Mouse (Mus musculus) embryonic facial prominence, embryonic 11.5 days (tissue): Measurements from ENCODE around the gene Nipsnap3b. TPM values are rescaled to one million over a fixed set of nuclear protein-coding genes. Genes with fewer than 3 reads are reported as not detected.

Experiments
- ATAC-seq: fragments of 200-750 bp; cut with Nextera tagmentation; replicated peaks from 2 replicates; pipeline ENCODE4 v1.8.0; 2017; ENCODE audit warnings: low read depth; ENCODE audit not compliant: insufficient number of reproducible peaks, low FRiP score, low TSS enrichment
- DNase-seq: peaks from one replicate; pipeline ENCODE4 v3.0.0-alpha.2; 2015; ENCODE audit warnings: low spot score
- H3K27ac ChIP-seq: fragments of 300-500 bp; sonication (generic); replicated peaks from 2 replicates; pipeline ENCODE4 v1.5.1; 2014; ENCODE audit warnings: mild to moderate bottlenecking, low read depth, low read length, control low read depth
- H3K27me3 ChIP-seq: fragments of 300-500 bp; sonication (generic); 2 replicates; pipeline ENCODE4 v1.6.1; 2014; ENCODE audit warnings: mild to moderate bottlenecking, low read length, moderate library complexity, mixed read lengths; ENCODE audit not compliant: control insufficient read depth, insufficient read depth
- H3K36me3 ChIP-seq: fragments of 300-500 bp; sonication (generic); replicated peaks from 2 replicates; pipeline ENCODE4 v1.6.1; 2014; ENCODE audit warnings: low read depth, mild to moderate bottlenecking, low read length, moderate library complexity, mixed read lengths; ENCODE audit not compliant: control insufficient read depth, insufficient read depth
- H3K4me1 ChIP-seq: fragments of 300-500 bp; sonication (generic); 2 replicates; pipeline ENCODE4 v1.6.1; 2014; ENCODE audit warnings: low read length, mixed read lengths; ENCODE audit not compliant: control insufficient read depth, insufficient read depth
- H3K4me2 ChIP-seq: fragments of 300-500 bp; sonication (generic); 2 replicates; pipeline ENCODE4 v1.6.1; 2014; ENCODE audit warnings: low read depth, mild to moderate bottlenecking, control low read depth, low read length, moderate library complexity
- H3K4me3 ChIP-seq: fragments of 300-500 bp; sonication (generic); 2 replicates; pipeline ENCODE4 v1.5.1; 2014; ENCODE audit warnings: low read depth, low read length, control low read depth
- H3K9ac ChIP-seq: fragments of 300-500 bp; sonication (generic); replicated peaks from 2 replicates; pipeline ENCODE4 v1.6.1; 2014; ENCODE audit warnings: mild to moderate bottlenecking, control low read depth, low read length
- H3K9me3 ChIP-seq: fragments of 300-500 bp; sonication (generic); replicated peaks from 2 replicates; pipeline ENCODE4 v1.6.1; 2016; ENCODE audit warnings: mild to moderate bottlenecking, low read length, inconsistent platforms, mixed read lengths; ENCODE audit not compliant: control insufficient read depth
- WGBS: fragments of 180-500 bp; shearing (Covaris S2); extraction: QIAGEN DNeasy Blood & Tissue Kit; methylation state at CpG from one replicate; pipeline ENCODE4 v1.1.7; 2014; 5-methylcytosine and 5-hydroxymethylcytosine counted together
- polyA plus RNA-seq: library from polyadenylated mRNA; unstranded; fragments of >200 nt; fragmentation: Nextera tagmentation; extraction: Ambion mirVana; gene quantifications from 2 replicates; pipeline ENCODE4 v1.2.1, GENCODE M21; 2014

Nipsnap3b gene
- polyA plus RNA-seq: 85.4 and 92.8 TPM in 2 replicates

DNA sequence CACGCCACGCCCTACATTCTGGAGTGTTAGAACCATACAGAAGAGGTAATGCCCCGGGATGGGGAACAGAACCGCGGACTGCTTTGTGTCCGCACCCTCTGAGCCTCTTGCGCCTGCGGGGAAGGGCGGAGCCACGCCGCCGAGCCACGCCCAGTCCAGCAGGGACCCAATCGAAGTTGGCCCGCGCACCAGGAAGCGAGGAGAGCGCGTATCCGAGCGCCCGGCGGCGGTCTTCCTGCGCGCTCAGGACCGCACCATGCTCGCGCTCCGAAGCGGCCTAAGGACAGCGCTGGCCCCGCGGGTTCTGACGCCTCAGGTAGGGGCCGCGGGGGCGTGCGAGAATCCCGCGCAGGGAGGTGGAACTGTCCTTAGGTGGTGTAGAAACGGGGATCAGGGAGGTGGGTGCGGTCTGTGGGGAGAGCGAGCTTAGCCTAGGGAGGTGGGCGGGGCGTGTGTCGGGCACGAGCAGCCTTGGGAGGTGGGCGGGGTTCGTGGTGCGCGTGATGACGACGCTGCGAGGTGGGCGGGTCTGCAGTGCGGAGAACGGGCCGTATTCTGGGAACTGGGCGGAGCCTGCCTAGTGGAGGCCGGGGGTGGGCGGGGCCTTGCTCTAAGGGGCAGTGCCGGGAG lies at the start of gene Nipsnap3b:
Gene Nipsnap3b, plus strand, starts transcription at position 149 of the 630 bp plus-strand sequence.
- H3K27me3 ChIP-seq: no peaks in the 10 kb centered on the region
- peak within 1 kb of the TSS; percentile 76 for H3K9ac ChIP-seq
- H3K36me3 ChIP-seq: peaks cover 5% of the 10 kb centered on the region
- peak within 1 kb of the TSS; percentile 41 for H3K4me2 ChIP-seq
- H3K4me3 ChIP-seq: peak within 1 kb of the TSS; percentile 71
- DNase-seq (peak; percentile 97), ATAC-seq (peak; percentile 93)
- no peaks in the 10 kb centered on the region for H3K9me3 ChIP-seq
- WGBS: under 1% methylated on average over 63 of the region's 63 CpGs
- peak within 1 kb of the TSS; percentile 62; the same call in 1 of the 2 replicates for H3K27ac ChIP-seq
- H3K4me1 ChIP-seq: no peaks in the 10 kb centered on the region

DNA sequence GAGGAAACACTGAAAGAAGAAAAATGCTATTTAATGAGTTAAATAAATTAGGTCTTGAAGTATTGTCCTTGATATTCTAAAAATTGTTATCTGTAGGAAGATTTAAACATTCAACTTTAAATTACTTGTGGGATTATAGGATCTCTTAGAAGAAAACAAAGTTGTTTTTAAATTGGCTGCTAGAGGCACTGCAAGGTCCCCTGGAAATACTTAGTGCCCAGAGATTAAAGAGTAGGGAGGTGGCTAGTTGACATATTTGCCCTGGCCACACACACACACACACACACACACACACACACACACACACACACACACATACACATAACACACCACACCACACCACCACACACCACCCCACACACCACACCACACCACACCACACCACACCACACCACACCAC lies 47.4 kb upstream of the Nipsnap3b start, which contains the start of gene Olfr270:
Gene Olfr270, plus strand, starts transcription at position 301 of the 400 bp plus-strand sequence.
- H3K9ac ChIP-seq: no peak within 1 kb of the TSS
- no peak within 1 kb of the TSS for H3K4me2 ChIP-seq
- ATAC-seq (no peak), DNase-seq (no peak)
- H3K9me3 ChIP-seq: no peaks in the 10 kb centered on the region
- no peaks in the 10 kb centered on the region for H3K36me3 ChIP-seq
- no peak within 1 kb of the TSS for H3K4me3 ChIP-seq
- H3K27me3 ChIP-seq: no peaks in the 10 kb centered on the region
- no peak within 1 kb of the TSS for H3K27ac ChIP-seq
- H3K4me1 ChIP-seq: no peaks in the 10 kb centered on the region

DNA sequence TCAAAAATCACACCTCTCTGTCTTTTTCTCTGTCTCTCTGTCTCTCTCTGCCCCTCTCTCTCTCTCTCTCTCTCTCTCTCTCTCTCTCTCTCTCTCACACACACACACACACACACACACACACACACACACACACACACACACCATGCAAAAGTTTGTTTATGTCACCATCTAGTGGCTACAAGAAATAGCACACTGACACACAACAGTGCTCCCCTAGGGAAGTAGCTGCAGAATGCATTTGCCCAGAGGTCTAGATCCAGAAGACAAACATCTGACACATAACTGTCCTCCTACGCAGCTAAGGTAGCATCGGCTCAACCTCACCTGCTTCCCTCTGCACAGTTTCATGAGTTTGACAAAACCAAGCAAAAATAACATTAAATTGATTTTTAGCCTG lies 26.5 kb upstream of the Nipsnap3b start:
- no peak overlapping the region for H3K4me2 ChIP-seq
- no peaks in the 10 kb centered on the region for H3K27me3 ChIP-seq
- H3K27ac ChIP-seq: no peak overlapping the region
- no peak overlapping the region for H3K9ac ChIP-seq
- DNase-seq: peak; percentile 36
- ATAC-seq: no peak
- no peak overlapping the region for H3K4me3 ChIP-seq
- H3K9me3 ChIP-seq: no peaks in the 10 kb centered on the region
- WGBS: 73% methylated on average over 2 of the region's 2 CpGs
- no peaks in the 10 kb centered on the region for H3K36me3 ChIP-seq
- H3K4me1 ChIP-seq: no peaks in the 10 kb centered on the region

DNA sequence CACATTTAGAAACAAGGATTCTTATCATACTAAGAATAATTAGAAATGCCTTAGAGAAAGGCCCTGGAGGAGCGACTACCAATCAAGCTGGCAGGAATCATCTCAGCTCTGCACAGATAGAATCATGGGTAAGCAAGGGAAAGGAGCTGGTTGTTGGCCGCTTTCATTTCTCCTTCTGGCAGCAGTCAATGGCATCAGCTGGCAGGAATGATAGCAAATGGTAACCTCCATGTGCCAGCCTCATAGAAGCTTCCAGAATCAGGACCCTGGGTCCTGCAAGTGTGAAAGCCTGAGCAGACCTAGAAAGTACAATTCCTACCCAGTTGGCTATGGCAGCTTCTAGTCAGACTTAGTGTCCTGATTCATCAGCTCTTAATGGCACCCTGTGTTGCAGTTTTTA lies 25.4 kb upstream of the Nipsnap3b start:
- no peak overlapping the region for H3K27ac ChIP-seq
- no peaks in the 10 kb centered on the region for H3K36me3 ChIP-seq
- DNase-seq (no peak), ATAC-seq (no peak)
- no peak overlapping the region for H3K4me3 ChIP-seq
- no peaks in the 10 kb centered on the region for H3K9me3 ChIP-seq
- no peak overlapping the region for H3K4me2 ChIP-seq
- H3K4me1 ChIP-seq: no peaks in the 10 kb centered on the region
- no peak overlapping the region for H3K9ac ChIP-seq
- no peaks in the 10 kb centered on the region for H3K27me3 ChIP-seq
- WGBS: 84% methylated on average over 2 of the region's 2 CpGs

DNA sequence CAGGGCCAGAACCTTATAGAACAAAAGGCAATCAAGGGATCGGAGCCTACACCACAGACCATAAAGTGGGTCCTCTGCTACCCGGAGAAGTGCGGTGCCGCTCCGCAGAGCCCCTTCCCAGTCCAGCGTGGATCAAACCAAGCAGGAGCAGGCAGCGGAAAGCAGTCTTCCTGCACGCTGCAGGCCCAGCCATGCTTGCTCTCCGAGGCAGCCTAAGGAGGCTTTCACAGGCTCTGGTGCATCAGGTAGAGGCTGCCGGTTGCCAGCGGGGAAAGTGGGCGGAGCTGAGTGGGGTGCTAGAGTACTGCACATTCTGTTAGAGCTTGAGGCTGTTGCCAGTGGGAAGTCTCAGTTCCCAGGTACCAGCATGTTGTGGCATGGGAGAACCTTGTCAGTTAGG lies 22.4 kb upstream of the Nipsnap3b start, which contains the start of gene Nipsnap3a:
Gene Nipsnap3a, plus strand, starts transcription at position 25 of the 400 bp plus-strand sequence.
- Histone ChIP-seq H3K27me3 (no peaks in the 10 kb centered on the region), H3K4me2 (peak within 1 kb of the TSS; percentile 33), H3K4me3 (no peak within 1 kb of the TSS), H3K9me3 (no peaks in the 10 kb centered on the region), H3K36me3 (no peaks in the 10 kb centered on the region), H3K27ac (no peak within 1 kb of the TSS), H3K4me1 (no peaks in the 10 kb centered on the region), H3K9ac (0 out of 2 replicates have a peak within 1 kb of the TSS, but pooled peaks have one; percentile 27)
- ATAC-seq: 0 out of 2 replicates have a peak, but pooled peaks have one; percentile 39
- WGBS: 31% methylated on average over 12 of the region's 12 CpGs
- peak; percentile 31 for DNase-seq

DNA sequence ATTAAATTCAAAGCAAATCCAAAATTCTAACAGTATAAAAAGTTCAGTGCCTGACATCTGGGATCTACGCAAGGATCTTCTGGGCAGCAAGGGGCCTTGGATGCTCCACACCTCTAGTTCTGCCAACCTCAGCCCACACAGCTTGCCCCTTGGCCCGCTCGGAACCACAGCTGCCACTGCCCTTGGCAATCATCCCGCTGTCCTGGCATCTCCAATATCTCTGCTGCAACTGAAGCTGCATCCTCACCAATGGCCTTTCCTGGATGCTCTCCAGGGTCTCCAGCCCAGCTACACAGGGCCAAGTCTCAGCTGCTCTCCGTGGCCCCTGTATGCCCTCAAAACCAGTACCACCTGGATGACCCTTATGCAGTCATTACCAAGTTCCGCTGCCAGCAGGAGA lies 12.2 kb upstream of the Nipsnap3b start:
- 93% methylated on average over 6 of the region's 6 CpGs for WGBS
- H3K4me3 ChIP-seq: no peak overlapping the region

DNA sequence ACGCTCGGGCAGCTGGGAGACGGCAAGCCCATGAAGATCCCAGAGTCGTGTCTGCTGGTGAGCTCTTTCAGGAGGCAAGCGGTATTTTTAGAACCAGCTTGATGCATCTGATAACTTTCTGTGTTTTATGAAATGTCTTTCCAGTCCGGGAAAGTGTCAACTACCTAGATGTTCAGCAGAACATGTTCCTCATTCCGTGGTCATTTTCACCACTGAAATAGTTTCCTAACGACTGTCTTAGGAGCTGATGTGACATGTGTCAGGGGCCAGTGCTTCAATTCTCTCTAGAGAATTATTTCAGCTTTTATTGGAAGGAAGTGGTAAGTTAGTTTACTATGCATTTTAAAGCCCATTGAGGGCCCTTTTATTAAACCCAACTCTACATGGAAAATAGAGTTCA lies 11.5 kb upstream of the Nipsnap3b start:
- DNase-seq (no peak), ATAC-seq (no peak)
- Histone ChIP-seq H3K4me1 (no peaks in the 10 kb centered on the region), H3K4me2 (no peak overlapping the region), H3K4me3 (no peak overlapping the region), H3K27ac (no peak overlapping the region), H3K9ac (no peak overlapping the region), H3K27me3 (no peaks in the 10 kb centered on the region), H3K9me3 (no peaks in the 10 kb centered on the region), H3K36me3 (no peaks in the 10 kb centered on the region)
- WGBS: 84% methylated on average over 8 of the region's 8 CpGs

More for the DNA sequence above, 12.2 kb upstream of the Nipsnap3b start:
- no peak overlapping the region for H3K9ac ChIP-seq
- no peaks in the 10 kb centered on the region for H3K4me1 ChIP-seq
- H3K27me3 ChIP-seq: no peaks in the 10 kb centered on the region
- H3K9me3 ChIP-seq: no peaks in the 10 kb centered on the region
- DNase-seq: no peak
- no peak for ATAC-seq
- H3K27ac ChIP-seq: no peak overlapping the region
- H3K4me2 ChIP-seq: no peak overlapping the region
- no peaks in the 10 kb centered on the region for H3K36me3 ChIP-seq

DNA sequence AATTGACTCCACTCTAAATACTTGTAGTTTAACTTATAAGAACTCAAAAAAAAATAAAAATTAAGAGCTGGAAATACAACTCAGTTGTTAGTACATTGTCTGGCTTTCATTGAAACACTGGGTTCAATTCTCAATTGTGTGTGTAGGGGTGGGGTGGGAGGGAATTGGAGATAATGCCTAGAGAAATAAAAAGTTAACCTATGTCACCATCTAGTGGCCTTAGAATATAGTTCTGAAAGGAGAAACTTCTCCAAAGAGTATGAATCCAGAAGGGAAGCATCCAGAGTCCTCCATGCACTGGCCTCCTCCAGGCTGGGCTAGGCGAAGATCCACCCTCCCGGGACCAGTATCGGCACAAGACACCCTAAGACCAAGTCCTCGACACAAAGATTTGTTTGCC lies 2.5 kb upstream of the Nipsnap3b start:
- Histone ChIP-seq H3K27ac (no peak overlapping the region), H3K4me3 (no peak overlapping the region), H3K36me3 (no peaks in the 10 kb centered on the region), H3K27me3 (no peaks in the 10 kb centered on the region), H3K9ac (no peak overlapping the region), H3K9me3 (no peaks in the 10 kb centered on the region), H3K4me2 (no peak overlapping the region), H3K4me1 (no peaks in the 10 kb centered on the region)
- ATAC-seq: no peak
- DNase-seq: peak; percentile 61
- WGBS: 75% methylated on average over 4 of the region's 4 CpGs
